Mouse (Mus musculus) lung, embryonic 15.5 days (tissue): ENCODE results near the gene Tmem100. TPM values are rescaled to one million over a fixed set of nuclear protein-coding genes. Genes with fewer than 3 reads are reported as not detected.

ENCODE experiments used
- ATAC-seq: fragments of 200-750 bp; cut with Nextera tagmentation; 2 replicates; pipeline ENCODE4 v1.8.0; 2017; ENCODE audit warnings: moderate number of reproducible peaks, borderline replicate concordance; ENCODE audit not compliant: low FRiP score, low TSS enrichment; ENCODE audit errors: extremely low read depth
- H3K27ac ChIP-seq: fragments of 300-500 bp; sonication (generic); 2 replicates; pipeline ENCODE4 v1.5.1; 2015; ENCODE audit warnings: moderate library complexity, mild to moderate bottlenecking, inconsistent platforms
- H3K27me3 ChIP-seq: fragments of 300-500 bp; sonication (generic); 2 replicates; pipeline ENCODE4 v1.6.1; 2015; ENCODE audit warnings: inconsistent platforms
- H3K36me3 ChIP-seq: fragments of 300-500 bp; sonication (generic); 2 replicates; pipeline ENCODE4 v1.6.1; 2015; ENCODE audit warnings: inconsistent platforms
- H3K4me1 ChIP-seq: fragments of 300-500 bp; sonication (generic); 2 replicates; pipeline ENCODE4 v1.6.1; 2015; ENCODE audit warnings: inconsistent platforms
- H3K4me2 ChIP-seq: fragments of 300-500 bp; sonication (generic); 2 replicates; pipeline ENCODE4 v1.6.1; 2015; ENCODE audit warnings: inconsistent platforms, mild to moderate bottlenecking, moderate library complexity
- H3K4me3 ChIP-seq: fragments of 300-500 bp; sonication (generic); 2 replicates; pipeline ENCODE4 v1.5.1; 2015; ENCODE audit warnings: mild to moderate bottlenecking, inconsistent platforms
- H3K9ac ChIP-seq: fragments of 300-500 bp; sonication (generic); 2 replicates; pipeline ENCODE4 v1.6.1; 2015; ENCODE audit warnings: inconsistent platforms
- H3K9me3 ChIP-seq: fragments of 300-500 bp; sonication (generic); 2 replicates; pipeline ENCODE4 v1.6.1; 2016; ENCODE audit warnings: inconsistent platforms
- WGBS: fragments of 180-500 bp; shearing (Covaris S2); methylation state at CpG from one replicate; pipeline ENCODE4 v1.1.7; 2015; 5-methylcytosine and 5-hydroxymethylcytosine counted together
- polyA plus RNA-seq: library from polyadenylated mRNA; unstranded; fragments of >200 nt; fragmentation: Nextera tagmentation; extraction: Ambion mirVana; gene quantifications from 2 replicates; pipeline ENCODE4 v1.2.1, GENCODE M21; 2015

Gene Tmem100
- polyA plus RNA-seq, 1 experiment from 2014 or later, result 22.4 TPM

GRCm38 (mm10) chr11:90025891-90026801 is 4.0 kb upstream of the Tmem100 start:
- Histone ChIP-seq H3K36me3 (no peaks in the 10 kb centered on the region), H3K27ac (no peak overlapping the region), H3K9ac (no peak overlapping the region), H3K4me1 (peaks cover 29% of the 10 kb centered on the region), H3K4me3 (no peak overlapping the region), H3K9me3 (no peaks in the 10 kb centered on the region), H3K4me2 (no peak overlapping the region), H3K27me3 (no peaks in the 10 kb centered on the region)
- no peak for ATAC-seq
- WGBS, result 53% methylated on average over 14 of the region's 14 CpGs

GRCm38 (mm10) chr11:90026802-90027174 is 3.4 kb upstream of the Tmem100 start:
- Histone ChIP-seq H3K36me3 (no peaks in the 10 kb centered on the region), H3K27me3 (no peaks in the 10 kb centered on the region), H3K9ac (no peak overlapping the region), H3K9me3 (no peaks in the 10 kb centered on the region), H3K4me3 (no peak overlapping the region), H3K4me1 (peaks cover 31% of the 10 kb centered on the region), H3K27ac (no peak overlapping the region), H3K4me2 (no peak overlapping the region)
- 58% methylated on average over 5 of the region's 5 CpGs for WGBS
- ATAC-seq, result no peak

- 39% methylated on average over 7 of the region's 7 CpGs for WGBS
- H3K36me3 ChIP-seq, result no peaks in the 10 kb centered on the region
Measured at GRCm38 (mm10) chr11:90027216-90027615, 2.9 kb upstream of the Tmem100 start.

GRCm38 (mm10) chr11:90028746-90029145 is 1.4 kb upstream of the Tmem100 start:
- Histone ChIP-seq H3K4me1 (peaks cover 38% of the 10 kb centered on the region), H3K9me3 (no peaks in the 10 kb centered on the region), H3K9ac (no peak overlapping the region), H3K4me3 (no peak overlapping the region), H3K36me3 (no peaks in the 10 kb centered on the region), H3K4me2 (no peak overlapping the region), H3K27me3 (no peaks in the 10 kb centered on the region), H3K27ac (0 out of 2 replicates have a peak overlapping the region, but pooled peaks have one; percentile 54)
- WGBS, result 84% methylated on average over 8 of the region's 8 CpGs
- no peak for ATAC-seq

More at GRCm38 (mm10) chr11:90027216-90027615, 2.9 kb upstream of the Tmem100 start:
- Histone ChIP-seq H3K27ac (no peak overlapping the region), H3K4me1 (peaks cover 33% of the 10 kb centered on the region), H3K9me3 (no peaks in the 10 kb centered on the region), H3K4me3 (no peak overlapping the region), H3K9ac (no peak overlapping the region), H3K4me2 (no peak overlapping the region), H3K27me3 (no peaks in the 10 kb centered on the region)
- no peak for ATAC-seq

- Histone ChIP-seq H3K4me2 (peak overlapping the region; percentile 54), H3K9ac (no peak overlapping the region), H3K27ac (peak overlapping the region; percentile 54), H3K4me1 (peaks cover 38% of the 10 kb centered on the region), H3K27me3 (no peaks in the 10 kb centered on the region), H3K9me3 (no peaks in the 10 kb centered on the region), H3K4me3 (peak overlapping the region; percentile 30), H3K36me3 (no peaks in the 10 kb centered on the region)
- peak; percentile 41; the same call in 1 of the 2 replicates for ATAC-seq
- WGBS, result 20% methylated on average over 10 of the region's 10 CpGs
Measured at GRCm38 (mm10) chr11:90029354-90029753, 794 bp upstream of the Tmem100 start.

- H3K9ac ChIP-seq, result peak overlapping the region; percentile 36
- H3K27ac ChIP-seq, result no peak overlapping the region
- under 1% methylated on average over 15 of the region's 15 CpGs for WGBS
- ATAC-seq, result peak; percentile 56; the same call in 1 of the 2 replicates
- H3K9me3 ChIP-seq, result no peaks in the 10 kb centered on the region
- peak overlapping the region; percentile 54 for H3K4me2 ChIP-seq
- no peaks in the 10 kb centered on the region; the same call in 1 of the 2 replicates for H3K36me3 ChIP-seq
- H3K4me1 ChIP-seq, result peaks cover 44% of the 10 kb centered on the region
- H3K27me3 ChIP-seq, result no peaks in the 10 kb centered on the region
- peak overlapping the region; percentile 45 for H3K4me3 ChIP-seq
Measured at GRCm38 (mm10) chr11:90030557-90030956, 409 bp downstream of the Tmem100 start.

- no peaks in the 10 kb centered on the region for H3K9me3 ChIP-seq
- H3K9ac ChIP-seq, result peak overlapping the region; percentile 36
- H3K36me3 ChIP-seq, result no peaks in the 10 kb centered on the region; the same call in 1 of the 2 replicates
- no peak for ATAC-seq
- H3K27me3 ChIP-seq, result no peaks in the 10 kb centered on the region
- H3K27ac ChIP-seq, result no peak overlapping the region
- peak overlapping the region; percentile 45 for H3K4me3 ChIP-seq
- 34% methylated on average over 7 of the region's 7 CpGs for WGBS
- peak overlapping the region; percentile 54 for H3K4me2 ChIP-seq
- peaks cover 47% of the 10 kb centered on the region for H3K4me1 ChIP-seq
Measured at GRCm38 (mm10) chr11:90031076-90031475, 928 bp downstream of the Tmem100 start.

- WGBS, result 7% methylated on average over 8 of the region's 8 CpGs
- peak overlapping the region; percentile 22; the same call in 1 of the 2 replicates for H3K9ac ChIP-seq
- H3K4me1 ChIP-seq, result peaks cover 37% of the 10 kb centered on the region
- peak overlapping the region; percentile 54 for H3K4me2 ChIP-seq
- peaks cover 4% of the 10 kb centered on the region for H3K36me3 ChIP-seq
- 0 out of 2 replicates have a peak, but pooled peaks cover 2% of the 10 kb centered on the region for H3K9me3 ChIP-seq
- peak overlapping the region; percentile 45 for H3K4me3 ChIP-seq
- H3K27ac ChIP-seq, result no peak overlapping the region
- no peaks in the 10 kb centered on the region for H3K27me3 ChIP-seq
- no peak for ATAC-seq
Measured at GRCm38 (mm10) chr11:90032807-90033206, 2.7 kb downstream of the Tmem100 start.

- Histone ChIP-seq H3K27me3 (no peaks in the 10 kb centered on the region), H3K9ac (peak overlapping the region; percentile 22; the same call in 1 of the 2 replicates), H3K4me2 (peak overlapping the region; percentile 54), H3K27ac (no peak overlapping the region), H3K4me1 (peaks cover 37% of the 10 kb centered on the region), H3K4me3 (peak overlapping the region; percentile 45), H3K36me3 (peaks cover 4% of the 10 kb centered on the region), H3K9me3 (0 out of 2 replicates have a peak, but pooled peaks cover 2% of the 10 kb centered on the region)
- WGBS, result 29% methylated on average over 5 of the region's 5 CpGs
- no peak for ATAC-seq
Measured at GRCm38 (mm10) chr11:90033442-90033841, 3.3 kb downstream of the Tmem100 start.

- Histone ChIP-seq H3K9me3 (0 out of 2 replicates have a peak, but pooled peaks cover 2% of the 10 kb centered on the region), H3K27ac (no peak overlapping the region), H3K4me2 (no peak overlapping the region), H3K4me3 (no peak overlapping the region), H3K9ac (no peak overlapping the region), H3K27me3 (no peaks in the 10 kb centered on the region), H3K36me3 (peaks cover 4% of the 10 kb centered on the region), H3K4me1 (peaks cover 30% of the 10 kb centered on the region)
- no peak for ATAC-seq
- 77% methylated on average over 12 of the region's 12 CpGs for WGBS
Measured at GRCm38 (mm10) chr11:90034646-90035045, 4.5 kb downstream of the Tmem100 start.

- H3K9ac ChIP-seq, result no peak overlapping the region
- no peak for ATAC-seq
- no peak overlapping the region for H3K4me3 ChIP-seq
- no peak overlapping the region for H3K27ac ChIP-seq
- peaks cover 4% of the 10 kb centered on the region for H3K36me3 ChIP-seq
- WGBS, result 53% methylated on average over 14 of the region's 14 CpGs
- 0 out of 2 replicates have a peak, but pooled peaks cover 2% of the 10 kb centered on the region for H3K9me3 ChIP-seq
- H3K4me2 ChIP-seq, result 0 out of 2 replicates have a peak overlapping the region, but pooled peaks have one; percentile 4
- H3K4me1 ChIP-seq, result peaks cover 24% of the 10 kb centered on the region
- no peaks in the 10 kb centered on the region for H3K27me3 ChIP-seq
Measured at GRCm38 (mm10) chr11:90035532-90035931, 5.4 kb downstream of the Tmem100 start.

GRCm38 (mm10) chr11:90036416-90036815 is 6.3 kb downstream of the Tmem100 start:
- Histone ChIP-seq H3K27ac (no peak overlapping the region), H3K36me3 (peaks cover 4% of the 10 kb centered on the region), H3K9me3 (0 out of 2 replicates have a peak, but pooled peaks cover 2% of the 10 kb centered on the region), H3K4me2 (no peak overlapping the region), H3K9ac (no peak overlapping the region), H3K4me3 (no peak overlapping the region), H3K4me1 (peaks cover 18% of the 10 kb centered on the region), H3K27me3 (no peaks in the 10 kb centered on the region)
- 84% methylated on average over 4 of the region's 4 CpGs for WGBS
- ATAC-seq, result no peak
